Mouse (Mus musculus) bone marrow macrophage, adult 2 months (primary cell): Measurements from ENCODE around the gene Dusp27.

Experiments
- CTCF ChIP-seq: IDR thresholded peaks from 2 replicates; pipeline ENCODE4 v1.5.1; 2012; ENCODE audit warnings: low read depth, mild to moderate bottlenecking, low read length, moderate library complexity
- POLR2A ChIP-seq: IDR thresholded peaks from 2 replicates; pipeline ENCODE4 v1.6.1; 2012; ENCODE audit warnings: mild to moderate bottlenecking, low read depth, low read length, borderline replicate concordance

DNA sequence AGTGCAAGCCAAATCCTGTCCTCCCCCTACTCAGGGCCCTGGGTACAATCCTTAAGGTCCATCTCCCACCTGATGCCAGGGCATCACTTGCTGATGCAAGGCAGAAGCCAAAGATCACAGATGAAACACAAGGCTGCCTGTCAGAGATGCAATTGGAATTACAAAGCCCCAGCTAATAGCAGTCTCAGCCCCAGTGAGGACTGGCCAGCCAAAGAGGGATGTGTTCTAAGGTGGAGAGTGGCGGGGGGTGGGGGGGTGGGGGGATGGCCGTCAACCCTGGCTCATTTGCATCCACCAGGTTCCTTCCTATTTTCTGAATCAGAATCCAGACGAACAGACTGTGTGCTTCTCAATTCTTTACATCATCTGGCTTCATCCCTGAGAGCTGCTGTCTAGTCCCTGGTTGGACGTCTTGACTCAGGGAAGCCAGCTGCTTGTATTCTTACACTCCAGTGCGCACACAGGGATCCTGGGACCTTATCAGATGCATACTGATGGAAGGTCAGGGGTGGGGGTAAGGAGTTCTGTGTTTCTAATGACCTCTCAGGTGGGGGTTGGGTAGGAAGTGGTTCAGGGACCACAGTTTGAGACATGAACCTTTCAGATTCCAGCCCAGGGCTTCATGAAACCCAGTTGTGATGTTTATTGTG, 7.5 kb upstream of the Dusp27 start:
- no peak for TF ChIP-seq POLR2A
- TF ChIP-seq CTCF, result no peak
